7 mouse cellular contexts compared by ENCODE assay signal in the genomic region with DNA sequence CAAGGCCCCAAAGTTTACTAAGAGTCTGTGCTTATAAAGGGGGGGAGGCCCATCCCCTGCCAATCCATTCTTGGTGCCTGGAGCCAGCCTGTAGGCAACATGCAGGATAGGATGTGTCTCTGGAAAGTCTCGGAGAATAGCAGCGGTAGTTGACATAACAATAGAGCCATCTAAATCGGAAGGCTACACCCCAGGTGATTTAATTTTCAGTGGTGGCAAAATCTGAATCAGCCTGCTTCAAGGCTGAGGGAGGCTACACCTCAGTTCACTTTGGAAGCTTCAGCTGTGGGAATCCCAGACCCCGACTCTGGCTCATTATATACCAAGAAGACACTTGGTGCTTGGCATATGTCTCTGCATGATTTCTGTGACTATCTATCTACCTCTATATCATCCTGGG.
DNase-seq lines count a peak whose midpoint lies in the region; ATAC-seq and TF ChIP-seq lines count a peak whose summit lies in the region.
"Not testable (repeated sequence)": the region's sequence is repeated elsewhere in the genome, so short reads cannot be mapped to it uniquely, and the experiment has no call there.

No protein-coding gene starts in this region.

- H3K4me1 ChIP-seq in E14TG2a.4 (replicated peaks; ENCODE audit: low read depth, low read length): peaks cover 48% of the 10 kb centered on the region
- H3K4me1 ChIP-seq in embryonic facial prominence, embryonic 10.5 days: peaks cover 57% of the 10 kb centered on the region
- H3K4me1 ChIP-seq in kidney, embryonic 15.5 days: peaks cover 66% of the 10 kb centered on the region
- peaks cover 76% of the 10 kb centered on the region for H3K4me1 ChIP-seq in limb, embryonic 10.5 days
- H3K4me1 ChIP-seq in limb, embryonic 13.5 days: peaks cover 56% of the 10 kb centered on the region

- WGBS in embryonic facial prominence, embryonic 10.5 days: 87% methylated on average over 4 of the region's 4 CpGs
- 85% methylated on average over 4 of the region's 4 CpGs for WGBS in kidney, embryonic 15.5 days
- 73% methylated on average over 4 of the region's 4 CpGs for WGBS in limb, embryonic 10.5 days
- 47% methylated on average over 4 of the region's 4 CpGs for WGBS in limb, embryonic 13.5 days

- peaks cover 37% of the 10 kb centered on the region for H3K27me3 ChIP-seq in E14TG2a.4 (ENCODE audit: insufficient read depth, low read length)
- not testable (repeated sequence) for H3K27me3 ChIP-seq in embryonic facial prominence, embryonic 10.5 days (replicated peaks; ENCODE audit: low read depth, poor library complexity, severe bottlenecking); kidney, embryonic 15.5 days; limb, embryonic 10.5 days (ENCODE audit: low read depth, poor library complexity, severe bottlenecking)
- H3K27me3 ChIP-seq in limb, embryonic 13.5 days: peaks cover 17% of the 10 kb centered on the region

- not testable (repeated sequence) for H3K9ac ChIP-seq in kidney, embryonic 15.5 days; limb, embryonic 13.5 days

- 0 out of 2 replicates have a peak overlapping the region, but pooled peaks have one; percentile 35 for H3K4me3 ChIP-seq in E14TG2a.4 (replicated peaks; ENCODE audit: low read length)
- H3K4me3 ChIP-seq in embryonic facial prominence, embryonic 10.5 days; kidney, embryonic 15.5 days (replicated peaks); limb, embryonic 10.5 days; limb, embryonic 13.5 days: not testable (repeated sequence)

- DNase-seq in R1 (ENCODE audit: low read depth, low spot score): peak; percentile 76
- DNase-seq in embryonic facial prominence, embryonic 10.5 days (ENCODE audit: low spot score); limb, embryonic 10.5 days (ENCODE audit: low spot score): not testable (repeated sequence)
- DNase-seq in heart, adult 11 months: peak; percentile 55

- not testable (repeated sequence) for H3K9me3 ChIP-seq in E14TG2a.4 (ENCODE audit: low read length); embryonic facial prominence, embryonic 10.5 days; kidney, embryonic 15.5 days (replicated peaks); limb, embryonic 10.5 days (replicated peaks); limb, embryonic 13.5 days

- H3K4me2 ChIP-seq in kidney, embryonic 15.5 days: not testable (repeated sequence)
- H3K4me2 ChIP-seq in limb, embryonic 13.5 days (replicated peaks): peak overlapping the region; percentile 11; the same call in 1 of the 2 replicates

- not testable (repeated sequence) for H3K36me3 ChIP-seq in E14TG2a.4 (ENCODE audit: insufficient read depth, low read length); embryonic facial prominence, embryonic 10.5 days (replicated peaks); kidney, embryonic 15.5 days; limb, embryonic 10.5 days; limb, embryonic 13.5 days

- peak overlapping the region; percentile 60 for H3K27ac ChIP-seq in embryonic facial prominence, embryonic 10.5 days (replicated peaks)
- H3K27ac ChIP-seq in kidney, embryonic 15.5 days: peak overlapping the region; percentile 69
- H3K27ac ChIP-seq in limb, embryonic 10.5 days: peak overlapping the region; percentile 84
- 0 out of 2 replicates have a peak overlapping the region, but pooled peaks have one; percentile 74 for H3K27ac ChIP-seq in limb, embryonic 13.5 days

- ATAC-seq in kidney, embryonic 15.5 days (replicated peaks; ENCODE audit: low FRiP score); limb, embryonic 13.5 days (ENCODE audit: low FRiP score, low read depth): not testable (repeated sequence)

- TF ChIP-seq CTCF in E14TG2a.4 (conservative IDR thresholded peaks at IDR 0.05; ENCODE audit: low read length): not testable (repeated sequence)
